Mouse (Mus musculus) G1E (cell line): ENCODE measurements around the gene Tns1.

Experiments
- CTCF ChIP-seq: IDR thresholded peaks from 2 replicates; pipeline ENCODE4 v1.5.1; 2012; ENCODE audit warnings: low read depth, low read length, inconsistent platforms, mixed read lengths
- TAL1 ChIP-seq: conservative IDR thresholded peaks from 2 replicates; pipeline ENCODE4 v1.6.1; 2012; ENCODE audit warnings: low read depth, low read length, inconsistent platforms, mixed read lengths

GRCm38 (mm10) chr1:74066576-74066975 is 57.7 kb downstream of the Tns1 start:
- TF ChIP-seq CTCF (no peak), TAL1 (no peak)
